Mouse (Mus musculus) right cerebral cortex, adult 2 months (tissue): ENCODE measurements around the gene Acaa1b.

Experiments used
- DNase-seq, 2 experiments: peaks; one replicate each; pipeline ENCODE4 v3.0.0; 2021 to 2022; ENCODE audit warnings: low spot score in 2 of 2

Gene Acaa1b

DNA sequence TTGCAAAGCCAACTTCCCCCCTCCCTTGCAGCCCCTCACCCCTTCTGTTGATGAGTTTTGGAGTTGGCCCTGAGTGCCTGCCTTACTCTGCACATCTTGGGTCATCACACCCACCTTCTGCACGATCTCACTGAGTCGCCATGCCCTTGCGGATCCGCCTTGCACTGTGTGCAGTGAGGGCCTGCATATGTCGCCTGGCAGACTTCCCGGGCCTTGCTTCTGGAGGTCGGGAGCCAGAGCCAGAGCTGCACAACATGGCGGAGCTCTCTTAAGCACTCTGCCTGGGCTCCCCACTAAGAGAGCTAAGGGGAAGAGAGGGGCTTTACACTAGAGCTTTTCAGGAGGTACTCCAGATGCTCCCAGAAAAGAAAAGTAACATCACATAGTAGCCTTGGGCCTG is 12.2 kb downstream of the Acaa1b start:
- DNase-seq: no peak

DNA sequence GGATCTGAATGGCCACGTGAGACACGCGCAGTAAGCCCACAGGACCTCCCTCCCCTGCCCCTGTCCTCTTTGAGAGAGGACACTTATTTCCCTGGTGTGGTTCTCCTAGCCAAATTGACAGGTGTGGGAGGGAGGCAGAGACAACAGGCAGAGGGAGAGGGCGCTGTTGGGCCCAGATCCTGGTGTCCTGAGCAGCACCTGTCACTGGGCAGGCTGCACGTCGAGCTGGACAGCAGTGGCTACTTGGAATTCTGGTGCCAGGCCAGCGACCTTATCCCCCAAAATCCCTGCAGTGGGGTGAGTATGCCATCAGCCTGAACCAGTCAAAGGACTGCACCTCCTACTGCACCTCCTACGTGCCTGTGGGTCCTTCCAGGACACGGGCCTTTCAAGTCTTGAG is 13.5 kb downstream of the Acaa1b start:
- DNase-seq: no peak

- DNase-seq: no peak
Measured at GRCm38 (mm10) chr9:119142066-119142465, 14.8 kb downstream of the Acaa1b start.

GRCm38 (mm10) chr9:119138836-119139235 is 18.1 kb downstream of the Acaa1b start:
- DNase-seq: no peak

- DNase-seq: no peak
Measured at GRCm38 (mm10) chr9:119130692-119131091, 26.2 kb downstream of the Acaa1b start.

DNA sequence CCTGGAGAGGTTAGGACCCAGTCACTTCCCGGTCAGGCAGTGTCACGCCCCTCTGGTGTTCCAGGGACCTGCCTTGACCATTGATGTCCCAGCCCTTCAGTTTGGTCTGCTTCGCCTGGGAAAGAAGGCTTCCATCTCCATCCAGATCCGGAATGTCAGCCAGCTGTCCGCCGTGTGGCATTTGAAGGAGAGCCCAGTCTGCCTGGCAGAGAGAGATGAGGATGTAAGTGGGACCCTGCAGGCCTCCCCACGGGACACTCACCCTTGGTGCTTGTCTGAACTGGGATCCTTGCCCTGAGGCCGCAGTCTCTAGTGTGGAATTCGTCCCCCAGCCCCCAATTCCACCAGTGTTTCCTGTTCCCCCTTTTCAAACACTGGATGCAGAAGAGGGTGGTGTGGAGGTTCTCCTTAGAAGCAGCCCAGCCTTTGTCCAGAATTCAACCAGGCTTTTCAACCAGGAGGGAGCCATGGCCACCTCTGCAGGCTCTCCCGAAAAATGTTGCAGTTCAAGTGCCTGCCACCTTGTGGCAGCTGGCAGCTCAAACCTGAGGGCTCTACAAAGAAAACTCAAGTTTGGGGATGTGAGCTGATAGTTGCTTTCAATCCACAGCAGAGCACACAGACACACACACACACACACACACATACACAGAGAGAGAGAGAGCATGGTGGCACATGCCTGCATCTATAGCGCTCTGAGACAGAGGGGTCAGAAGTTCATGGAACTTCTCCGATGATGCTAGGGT is 28.3 kb downstream of the Acaa1b start:
- DNase-seq: no peak

DNA sequence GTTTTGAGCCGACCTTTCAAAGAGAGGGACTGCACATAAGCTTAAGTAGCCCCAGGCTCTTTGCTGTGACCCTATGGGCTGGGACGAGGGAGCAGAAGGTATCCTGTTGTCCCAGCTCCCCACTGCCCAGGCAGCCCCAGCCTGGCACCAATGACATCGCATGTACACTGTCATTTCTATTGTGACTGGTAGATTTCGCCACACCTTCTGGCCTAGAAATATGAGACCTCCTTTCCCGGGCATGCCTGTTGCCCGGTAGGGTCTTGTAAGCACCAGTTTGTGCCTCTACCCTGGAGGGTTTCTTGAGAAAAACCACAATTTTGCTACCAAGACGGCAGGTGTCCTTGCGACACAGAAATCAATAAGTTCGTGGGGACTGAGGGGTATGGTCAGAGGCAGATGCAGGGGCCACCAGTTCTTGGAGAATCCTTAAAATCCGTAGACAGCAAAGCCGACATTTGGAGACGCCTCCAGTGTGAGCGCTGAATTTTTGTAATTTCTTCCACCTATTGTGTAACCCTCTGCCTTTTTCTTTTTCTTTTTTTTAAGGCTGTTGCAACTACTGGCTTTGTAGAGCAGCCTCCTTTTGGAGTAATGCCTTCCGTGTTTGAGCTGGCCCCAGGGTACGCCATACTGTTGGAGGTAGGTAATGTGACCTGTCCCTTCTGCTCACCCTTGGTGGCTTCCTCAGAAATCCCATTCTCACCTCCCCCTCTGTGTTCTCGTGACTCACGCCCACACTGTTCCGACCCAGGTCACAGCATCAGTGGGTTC is 34.1 kb downstream of the Acaa1b start:
- DNase-seq: no peak

- no peak for DNase-seq
Measured at GRCm38 (mm10) chr9:119120168-119120560, 36.7 kb downstream of the Acaa1b start.

DNA sequence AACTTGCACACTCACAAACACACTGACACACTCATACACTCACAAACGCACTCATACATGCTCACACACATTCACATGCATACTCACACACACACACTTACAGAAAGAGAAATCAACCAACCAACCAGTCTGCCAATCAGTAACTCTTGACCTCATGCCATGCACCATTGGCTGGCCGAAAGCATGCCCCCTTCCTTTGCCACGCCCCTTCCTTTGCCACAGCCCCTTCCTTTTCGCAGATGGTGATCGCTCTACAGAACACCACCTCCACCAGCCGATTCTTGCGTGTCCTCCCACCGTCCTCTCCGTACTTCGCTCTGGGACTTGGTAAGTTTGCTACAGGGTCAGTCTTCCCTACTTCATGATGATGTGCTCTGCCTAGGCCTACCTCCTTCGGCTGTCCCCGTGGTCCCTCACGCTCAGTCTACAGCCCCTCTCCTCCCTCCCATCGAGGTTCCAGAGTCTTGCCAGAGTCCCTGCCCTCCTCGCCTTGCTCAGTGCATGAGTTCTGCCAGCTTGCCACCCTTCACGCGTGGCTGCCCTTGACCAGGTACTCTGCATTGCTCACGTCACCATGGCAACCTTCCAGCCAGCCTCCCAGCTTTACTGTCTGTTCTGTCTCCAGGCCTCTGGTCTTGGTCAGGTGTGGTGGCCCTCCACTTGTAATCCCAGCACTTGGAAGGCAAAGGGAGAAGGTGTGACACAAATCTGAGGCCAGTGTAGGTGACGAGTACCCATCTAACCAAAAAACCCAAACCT is 37.3 kb downstream of the Acaa1b start:
- no peak for DNase-seq

- no peak for DNase-seq
Measured at GRCm38 (mm10) chr9:119114911-119115310, 42.0 kb downstream of the Acaa1b start.

GRCm38 (mm10) chr9:119110640-119111039 is 46.3 kb downstream of the Acaa1b start:
- no peak for DNase-seq

GRCm38 (mm10) chr9:119109685-119110353 is 47.1 kb downstream of the Acaa1b start:
- no peak for DNase-seq

GRCm38 (mm10) chr9:119107566-119107965 is 49.3 kb downstream of the Acaa1b start:
- DNase-seq: no peak

DNA sequence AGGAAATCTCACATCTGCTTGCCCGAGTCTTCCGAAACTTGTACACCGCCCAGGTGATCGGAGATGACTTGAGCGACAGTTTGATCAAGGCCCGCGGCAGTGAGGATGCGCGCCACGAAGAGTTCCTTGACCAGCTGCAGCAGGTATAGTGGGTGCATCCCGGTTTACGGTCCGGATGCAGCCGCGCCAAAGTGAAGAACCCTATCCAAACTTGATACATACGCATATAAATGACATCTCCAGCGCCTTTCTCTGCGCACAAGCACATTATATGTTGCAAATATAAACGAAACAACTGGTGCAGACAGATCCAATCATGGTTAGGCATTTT is 54.1 kb downstream of the Acaa1b start:
- DNase-seq: no peak

- DNase-seq: peak; percentile 80 to 88
Measured at GRCm38 (mm10) chr9:119101992-119102782, 54.7 kb downstream of the Acaa1b start, which contains the start of gene Dlec1. Dlec1 (plus strand) TSS chr9:119102478.

DNA sequence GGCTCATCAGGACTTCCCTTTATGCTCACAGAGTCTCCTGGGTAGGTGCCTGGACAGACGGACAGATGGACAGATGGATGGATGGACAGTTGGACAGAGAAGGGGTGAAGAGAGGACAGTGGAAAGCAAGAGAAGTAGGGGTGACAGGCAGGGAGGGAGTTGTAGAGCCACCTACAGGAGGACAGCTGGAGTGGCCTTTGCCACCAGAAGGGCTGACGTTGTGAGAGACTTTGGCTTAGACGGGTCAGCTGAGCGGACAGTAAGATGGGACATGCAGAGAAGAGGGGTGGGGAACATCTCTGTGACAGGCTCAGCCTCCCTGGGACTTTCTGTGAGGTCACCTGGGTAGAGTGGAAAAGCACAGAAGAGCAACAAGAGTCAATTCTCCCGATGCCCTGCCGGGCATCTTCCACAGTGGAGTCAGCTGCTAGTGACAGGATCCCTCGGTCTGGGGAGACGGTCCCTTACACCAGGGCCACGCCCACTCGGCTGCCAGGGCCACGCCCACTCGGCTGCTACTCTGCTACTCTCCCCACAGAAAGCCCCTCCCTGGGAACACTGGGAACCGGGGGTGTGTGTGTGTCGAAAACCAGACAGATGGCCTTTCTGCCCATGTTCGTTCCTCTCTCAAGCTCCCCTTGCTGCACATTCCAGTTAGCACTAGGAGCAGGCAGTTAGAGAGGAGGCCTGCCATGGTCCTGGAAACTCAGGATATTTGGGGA is 56.6 kb downstream of the Acaa1b start:
- peak in 1 of 2 experiments; percentile 51 for DNase-seq
